Mouse (Mus musculus): ENCODE measurements around the gene Coq5. TPM values are rescaled to one million over a fixed set of nuclear protein-coding genes. Genes with fewer than 3 reads are reported as not detected.

Gene Coq5
- polyA plus RNA-seq, 1 experiment from 2014 or later: 39.2 TPM

GRCm38 (mm10) chr5:115340577-115341313 lies 61.3 kb downstream of the Coq5 start, which contains the start of the genes Gatc and Triap1:
Gene Gatc (minus strand): TSS chr5:115341178.
Gene Triap1 (plus strand): TSS chr5:115341225.
- H3K9me3 ChIP-seq (ENCODE audit: low read depth, low read length): no peaks in the 10 kb centered on the region
- peak within 1 kb of the TSS; percentile 86 for H3K27ac ChIP-seq (ENCODE audit: low read depth)
- H3K27me3 ChIP-seq (ENCODE audit: insufficient read depth, low read length): no peaks in the 10 kb centered on the region
- ATAC-seq (ENCODE audit: insufficient read depth) (peak; percentile 94), DNase-seq (peak; percentile 94)
- H3K4me1 ChIP-seq (ENCODE audit: insufficient read depth): no peaks in the 10 kb centered on the region; the same call in 1 of the 2 replicates
- no peak for TF ChIP-seq CTCF (IDR thresholded peaks at IDR 0.05; ENCODE audit: low read depth)
- peak within 1 kb of the TSS; percentile 87 for H3K4me2 ChIP-seq
- H3K9ac ChIP-seq: peak within 1 kb of the TSS; percentile 88
- peaks cover 43% of the 10 kb centered on the region for H3K36me3 ChIP-seq (ENCODE audit: insufficient read depth)
- under 1% methylated on average over 62 of the region's 62 CpGs for WGBS
- H3K4me3 ChIP-seq (ENCODE audit: low read depth, low read length): peak within 1 kb of the TSS; percentile 88

- 10% methylated on average over 36 of the region's 36 CpGs for WGBS
- Histone ChIP-seq H3K27me3 (ENCODE audit: insufficient read depth, low read length) (no peaks in the 10 kb centered on the region), H3K9me3 (ENCODE audit: low read depth, low read length) (no peaks in the 10 kb centered on the region), H3K36me3 (ENCODE audit: insufficient read depth) (peaks cover 43% of the 10 kb centered on the region), H3K4me1 (ENCODE audit: insufficient read depth) (no peaks in the 10 kb centered on the region; the same call in 1 of the 2 replicates), H3K27ac (ENCODE audit: low read depth) (no peak overlapping the region; the same call in 1 of the 2 replicates), H3K4me3 (ENCODE audit: low read depth, low read length) (peak overlapping the region; percentile 88), H3K9ac (peak overlapping the region; percentile 88), H3K4me2 (peak overlapping the region; percentile 87)
- no peak for DNase-seq
- no peak for TF ChIP-seq CTCF (IDR thresholded peaks at IDR 0.05; ENCODE audit: low read depth)
- ATAC-seq (ENCODE audit: insufficient read depth): no peak
Measured at GRCm38 (mm10) chr5:115341314-115342165, 62.1 kb downstream of the Coq5 start.

Other genes with a start within 250 kb of the Coq5 start
- gene Gm10401, start 181.4 kb upstream of the Coq5 start, polyA plus RNA-seq (2014; fragmentation: Nextera tagmentation; extraction: Ambion mirVana): 36.4 and 36.5 TPM in 2 replicates
- gene Acads, start 160.3 kb upstream of the Coq5 start, polyA plus RNA-seq (2014; fragmentation: Nextera tagmentation; extraction: Ambion mirVana): 43.8 and 46.9 TPM in 2 replicates
- gene Unc119b, start 144.7 kb upstream of the Coq5 start, polyA plus RNA-seq (2014; fragmentation: Nextera tagmentation; extraction: Ambion mirVana): 41.9 and 45.4 TPM in 2 replicates
- 72.4 and 81.1 TPM in 2 replicates for gene Mlec, start 121.5 kb upstream of the Coq5 start, polyA plus RNA-seq (2014; fragmentation: Nextera tagmentation; extraction: Ambion mirVana)
- gene Cabp1, start 85.3 kb upstream of the Coq5 start, polyA plus RNA-seq (2014; fragmentation: Nextera tagmentation; extraction: Ambion mirVana): 2.4 and 2.6 TPM in 2 replicates
- 111 TPM in 2 replicates for gene Pop5, start 43.8 kb upstream of the Coq5 start, polyA plus RNA-seq (2014; fragmentation: Nextera tagmentation; extraction: Ambion mirVana)
- gene Rnf10, start 6.8 kb upstream of the Coq5 start, polyA plus RNA-seq (2014; fragmentation: Nextera tagmentation; extraction: Ambion mirVana): 92.5 and 97.2 TPM in 2 replicates
- 1,568 and 1,614 TPM in 2 replicates for gene Dynll1, start 21.3 kb downstream of the Coq5 start, polyA plus RNA-seq (2014; fragmentation: Nextera tagmentation; extraction: Ambion mirVana)
- gene Srsf9, start 47.5 kb downstream of the Coq5 start, polyA plus RNA-seq (2014; fragmentation: Nextera tagmentation; extraction: Ambion mirVana): 286 and 291 TPM in 2 replicates
- 35.0 and 37.5 TPM in 2 replicates for gene Gatc, start 61.5 kb downstream of the Coq5 start, polyA plus RNA-seq (2014; fragmentation: Nextera tagmentation; extraction: Ambion mirVana)
- 61.9 and 62.6 TPM in 2 replicates for gene Triap1, start 61.6 kb downstream of the Coq5 start, polyA plus RNA-seq (2014; fragmentation: Nextera tagmentation; extraction: Ambion mirVana)
- gene Cox6a1, start 69.3 kb downstream of the Coq5 start, polyA plus RNA-seq (2014; fragmentation: Nextera tagmentation; extraction: Ambion mirVana): 842 and 846 TPM in 2 replicates
- 17.1 and 21.2 TPM in 2 replicates for gene Msi1, start 149.9 kb downstream of the Coq5 start, polyA plus RNA-seq (2014; fragmentation: Nextera tagmentation; extraction: Ambion mirVana)
- gene Pla2g1b, start 186.6 kb downstream of the Coq5 start, polyA plus RNA-seq (2014; fragmentation: Nextera tagmentation; extraction: Ambion mirVana): 4.5 and 5.6 TPM in 2 replicates
- 22.8 and 23.9 TPM in 2 replicates for gene Sirt4, start 205.1 kb downstream of the Coq5 start, polyA plus RNA-seq (2014; fragmentation: Nextera tagmentation; extraction: Ambion mirVana)
- gene Pxn, start 227.0 kb downstream of the Coq5 start, polyA plus RNA-seq (2014; fragmentation: Nextera tagmentation; extraction: Ambion mirVana): 22.3 and 25.2 TPM in 2 replicates